Mouse (Mus musculus): ENCODE data around the gene Cox7a2l. TPM values are rescaled to one million over a fixed set of nuclear protein-coding genes. Genes with fewer than 3 reads are reported as not detected.
A peak's percentile ranks its signal among the peaks of the same experiment; 100 is the strongest.

The Cox7a2l gene
- 180 and 187 TPM in 2 replicates for polyA plus RNA-seq (2015; fragmentation: Nextera tagmentation; extraction: Ambion mirVana)

DNA sequence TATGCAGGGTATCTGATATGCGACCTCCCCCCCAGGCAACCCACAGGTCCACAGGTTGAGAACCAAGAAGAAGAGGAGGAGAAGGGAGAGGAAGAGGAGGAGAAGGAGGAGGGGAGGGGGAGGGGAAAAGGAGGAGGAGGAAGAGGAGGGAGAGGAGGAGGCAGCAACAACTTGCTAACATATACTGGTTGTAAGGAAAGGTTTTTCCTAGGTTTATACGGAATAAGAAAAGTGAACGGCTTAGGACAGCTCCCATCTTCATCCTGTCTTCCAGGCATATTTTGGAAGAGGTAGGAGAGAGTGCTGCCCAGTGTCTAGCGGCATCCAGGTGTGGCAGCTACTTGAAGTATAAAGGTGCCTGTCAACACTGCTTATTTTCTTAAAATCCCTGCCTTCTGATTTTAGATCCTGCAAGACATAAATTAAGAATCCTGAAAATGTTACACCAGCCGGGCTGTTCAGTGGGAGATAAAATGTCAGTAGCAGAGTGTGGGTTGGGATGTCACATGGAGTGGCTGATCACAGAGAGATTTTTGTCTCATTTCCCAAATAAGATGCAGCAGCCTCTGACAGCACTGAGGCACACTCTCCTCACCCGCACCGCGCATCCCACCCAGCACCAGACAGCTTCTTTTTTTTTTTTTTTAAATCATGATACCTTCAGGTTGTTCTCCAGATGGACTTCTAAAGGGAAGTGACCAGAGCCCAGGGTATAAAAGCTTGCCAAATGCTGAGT is at the start of gene Cox7a2l:
Gene Cox7a2l, minus strand, starts transcription at position 51 of the 736 bp plus-strand sequence.
- ATAC-seq (ENCODE audit: low read depth) = no peak
- Histone ChIP-seq H3K9me3 (ENCODE audit: control insufficient read depth, low read length) (no peaks in the 10 kb centered on the region), H3K4me1 (replicated peaks; ENCODE audit: control insufficient read depth, insufficient read depth, low read length) (peaks cover 10% of the 10 kb centered on the region), H3K9ac (ENCODE audit: low read length) (no peak within 1 kb of the TSS), H3K27ac (ENCODE audit: low read length) (no peak within 1 kb of the TSS), H3K36me3 (ENCODE audit: control insufficient read depth, insufficient read depth, low read length) (no peaks in the 10 kb centered on the region), H3K27me3 (ENCODE audit: control insufficient read depth, insufficient read depth, low read depth, low read length) (no peaks in the 10 kb centered on the region), H3K4me3 (ENCODE audit: low read length) (no peak within 1 kb of the TSS), H3K4me2 (ENCODE audit: low read depth, low read length) (no peak within 1 kb of the TSS)
- WGBS = 88% methylated on average over 8 of the region's 8 CpGs

DNA sequence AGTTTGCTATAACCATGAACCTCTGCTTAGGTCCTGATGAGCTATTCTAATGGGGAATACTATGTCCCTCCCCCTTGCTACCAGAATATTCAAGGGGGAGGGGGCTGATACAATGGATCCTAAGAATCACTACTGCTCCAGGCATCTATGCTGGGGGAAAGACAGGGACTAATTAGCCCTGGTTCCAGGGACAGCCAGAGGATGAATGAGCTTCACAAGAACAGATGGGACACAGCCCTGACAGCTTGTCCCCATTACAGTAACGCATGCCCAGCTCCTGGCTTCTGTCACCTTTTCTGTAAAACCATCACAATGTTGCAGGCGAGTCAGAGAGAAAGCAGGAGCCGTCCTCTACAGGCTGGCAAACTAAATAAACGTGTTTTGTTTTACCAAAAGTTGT is 48.4 kb upstream of the Cox7a2l start:
- no peak overlapping the region for H3K4me2 ChIP-seq (ENCODE audit: low read depth, low read length)
- no peak overlapping the region for H3K4me3 ChIP-seq (ENCODE audit: low read length)
- H3K9me3 ChIP-seq (ENCODE audit: control insufficient read depth, low read length) = no peaks in the 10 kb centered on the region
- H3K27ac ChIP-seq (ENCODE audit: low read length) = no peak overlapping the region
- WGBS = 47% methylated on average over 4 of the region's 4 CpGs
- ATAC-seq (ENCODE audit: low read depth) = no peak
- no peaks in the 10 kb centered on the region for H3K27me3 ChIP-seq (ENCODE audit: control insufficient read depth, insufficient read depth, low read depth, low read length)
- H3K4me1 ChIP-seq (replicated peaks; ENCODE audit: control insufficient read depth, insufficient read depth, low read length) = peaks cover 4% of the 10 kb centered on the region; the same call in 1 of the 2 replicates
- no peak overlapping the region for H3K9ac ChIP-seq (ENCODE audit: low read length)
- H3K36me3 ChIP-seq (ENCODE audit: control insufficient read depth, insufficient read depth, low read length) = no peaks in the 10 kb centered on the region

DNA sequence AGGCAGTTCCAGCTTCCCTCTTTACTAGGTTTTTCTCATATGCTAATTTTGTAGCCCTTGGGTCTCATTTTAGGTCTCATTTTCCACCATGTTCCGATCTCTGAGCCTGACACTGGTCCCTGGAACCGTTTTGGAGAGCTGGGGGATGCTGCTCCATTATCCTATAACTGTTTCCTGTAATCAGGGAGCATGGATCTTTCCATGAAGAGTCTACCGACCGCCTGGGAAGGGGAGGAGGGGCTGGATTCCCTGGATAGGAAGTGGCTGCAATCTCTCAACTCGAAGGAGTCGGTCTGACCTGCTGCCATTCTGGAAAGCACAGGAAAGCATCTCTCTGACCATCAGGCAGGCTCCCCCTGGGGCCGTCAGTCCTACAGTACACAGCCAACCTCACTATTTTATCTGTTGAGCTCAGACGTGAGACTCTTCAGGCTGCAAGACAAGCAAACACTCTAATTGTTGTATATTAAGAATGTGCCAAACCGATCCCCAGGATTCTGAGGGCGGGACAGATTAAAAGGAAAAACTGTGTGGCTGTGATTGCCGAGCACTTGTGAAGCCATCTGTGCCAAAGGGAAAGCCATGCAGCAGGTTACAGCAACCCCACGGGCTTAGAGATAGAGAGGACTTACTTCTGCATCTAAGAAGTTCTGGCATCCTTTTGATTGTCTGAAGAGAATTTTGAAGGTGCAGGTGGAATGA is 47.1 kb upstream of the Cox7a2l start:
- Histone ChIP-seq H3K9me3 (ENCODE audit: control insufficient read depth, low read length) (no peaks in the 10 kb centered on the region), H3K4me3 (ENCODE audit: low read length) (no peak overlapping the region), H3K9ac (ENCODE audit: low read length) (no peak overlapping the region), H3K27me3 (ENCODE audit: control insufficient read depth, insufficient read depth, low read depth, low read length) (no peaks in the 10 kb centered on the region), H3K27ac (ENCODE audit: low read length) (no peak overlapping the region), H3K36me3 (ENCODE audit: control insufficient read depth, insufficient read depth, low read length) (no peaks in the 10 kb centered on the region), H3K4me1 (replicated peaks; ENCODE audit: control insufficient read depth, insufficient read depth, low read length) (peaks cover 4% of the 10 kb centered on the region; the same call in 1 of the 2 replicates), H3K4me2 (ENCODE audit: low read depth, low read length) (peak overlapping the region; percentile 13)
- 0 out of 2 replicates have a peak, but pooled peaks have one; percentile 28 for ATAC-seq (ENCODE audit: low read depth)
- WGBS = 38% methylated on average over 12 of the region's 12 CpGs

DNA sequence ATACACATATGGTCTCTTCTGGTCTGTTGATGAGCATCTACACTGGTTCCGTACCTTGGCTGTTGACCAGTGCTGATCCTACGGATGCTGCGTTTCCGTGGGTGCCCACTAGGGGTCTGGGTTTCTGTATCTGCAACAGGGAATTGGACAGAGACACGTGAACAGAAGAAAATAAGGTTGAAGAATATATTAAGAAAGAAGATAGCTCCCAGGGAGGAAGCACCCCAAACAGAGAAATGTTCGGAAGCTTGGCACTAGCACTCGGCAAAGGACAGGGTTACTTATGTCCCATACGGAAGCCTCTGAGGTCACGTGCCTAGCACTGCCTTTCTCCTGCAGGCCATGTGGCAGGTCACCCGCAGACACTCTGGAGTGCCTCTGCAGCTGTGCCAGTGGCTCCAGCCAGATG is 46.6 kb upstream of the Cox7a2l start:
- H3K9me3 ChIP-seq (ENCODE audit: control insufficient read depth, low read length) = no peaks in the 10 kb centered on the region
- H3K4me3 ChIP-seq (ENCODE audit: low read length) = peak overlapping the region; percentile 3; the same call in 1 of the 2 replicates
- H3K36me3 ChIP-seq (ENCODE audit: control insufficient read depth, insufficient read depth, low read length) = no peaks in the 10 kb centered on the region
- ATAC-seq (ENCODE audit: low read depth) = peak; percentile 68; the same call in 1 of the 2 replicates
- no peak overlapping the region for H3K9ac ChIP-seq (ENCODE audit: low read length)
- peak overlapping the region; percentile 13 for H3K4me2 ChIP-seq (ENCODE audit: low read depth, low read length)
- H3K4me1 ChIP-seq (replicated peaks; ENCODE audit: control insufficient read depth, insufficient read depth, low read length) = peaks cover 4% of the 10 kb centered on the region; the same call in 1 of the 2 replicates
- no peak overlapping the region for H3K27ac ChIP-seq (ENCODE audit: low read length)
- no peaks in the 10 kb centered on the region for H3K27me3 ChIP-seq (ENCODE audit: control insufficient read depth, insufficient read depth, low read depth, low read length)
- WGBS = 44% methylated on average over 10 of the region's 10 CpGs

DNA sequence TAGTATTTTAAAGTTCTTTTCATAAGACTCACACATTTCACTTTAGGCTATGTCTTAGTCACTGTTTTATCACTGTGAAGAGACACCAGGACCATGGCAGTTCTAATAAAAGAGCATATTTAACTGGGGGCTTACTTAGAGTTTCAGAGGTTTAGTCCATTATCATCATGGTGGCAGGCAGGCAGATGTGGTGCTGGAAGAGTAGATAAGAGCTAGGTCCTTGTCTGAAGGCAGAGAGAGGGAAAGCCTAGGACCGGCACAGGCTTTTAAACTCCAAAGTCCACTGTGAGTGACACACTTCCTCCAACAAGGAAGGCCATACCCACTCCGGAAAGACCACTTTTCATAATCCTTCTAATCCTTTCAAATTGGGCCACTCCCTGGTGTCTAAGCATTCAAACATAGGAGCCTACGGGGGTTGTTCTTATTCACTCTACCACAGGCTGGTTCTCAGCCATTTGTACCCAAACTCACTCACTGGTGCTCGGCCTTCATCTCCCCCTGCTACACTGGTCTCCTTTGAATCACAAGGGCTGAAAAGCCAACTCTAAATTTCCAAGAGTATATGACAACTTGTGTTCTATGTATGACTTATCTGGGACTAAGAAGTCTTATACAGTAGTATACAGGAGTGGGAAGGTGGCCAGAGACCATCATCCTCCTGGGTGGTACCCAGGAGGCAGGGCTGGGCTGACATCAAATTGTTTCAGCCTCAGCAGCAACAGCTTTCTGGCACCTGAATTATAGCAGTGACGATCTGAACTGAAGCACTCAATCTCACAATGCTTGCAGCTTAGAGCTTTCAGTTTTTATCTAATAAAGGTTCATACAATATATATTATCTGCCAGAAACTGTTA is 45.3 kb upstream of the Cox7a2l start:
- 91% methylated on average over 5 of the region's 5 CpGs for WGBS
- H3K27me3 ChIP-seq (ENCODE audit: control insufficient read depth, insufficient read depth, low read depth, low read length) = no peaks in the 10 kb centered on the region
- H3K9ac ChIP-seq (ENCODE audit: low read length) = no peak overlapping the region
- no peak overlapping the region for H3K4me2 ChIP-seq (ENCODE audit: low read depth, low read length)
- H3K9me3 ChIP-seq (ENCODE audit: control insufficient read depth, low read length) = no peaks in the 10 kb centered on the region
- no peaks in the 10 kb centered on the region for H3K36me3 ChIP-seq (ENCODE audit: control insufficient read depth, insufficient read depth, low read length)
- H3K27ac ChIP-seq (ENCODE audit: low read length) = no peak overlapping the region
- no peak for ATAC-seq (ENCODE audit: low read depth)
- peaks cover 4% of the 10 kb centered on the region; the same call in 1 of the 2 replicates for H3K4me1 ChIP-seq (replicated peaks; ENCODE audit: control insufficient read depth, insufficient read depth, low read length)
- no peak overlapping the region for H3K4me3 ChIP-seq (ENCODE audit: low read length)

DNA sequence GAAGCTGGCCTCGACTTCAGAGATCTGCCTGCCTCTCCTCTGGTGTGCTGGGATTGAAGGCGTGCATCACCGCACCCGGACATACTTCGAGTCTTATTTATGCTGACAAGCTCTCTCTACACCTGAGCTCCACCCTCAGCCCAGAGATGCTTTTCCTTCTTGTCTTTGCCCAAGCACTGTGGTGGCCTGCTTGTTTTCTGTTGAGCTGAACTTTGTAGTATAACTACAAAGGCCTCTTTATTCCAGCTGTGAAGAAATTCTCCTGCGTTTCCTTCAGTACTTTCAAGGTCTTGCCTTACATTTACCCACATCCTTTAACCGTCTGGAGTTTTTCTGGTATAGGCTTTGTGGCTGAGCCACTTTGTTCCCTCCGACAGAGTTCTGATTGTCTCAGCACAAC is 42.0 kb upstream of the Cox7a2l start:
- Histone ChIP-seq H3K4me3 (ENCODE audit: low read length) (no peak overlapping the region), H3K9me3 (ENCODE audit: control insufficient read depth, low read length) (no peaks in the 10 kb centered on the region), H3K27ac (ENCODE audit: low read length) (no peak overlapping the region), H3K4me1 (replicated peaks; ENCODE audit: control insufficient read depth, insufficient read depth, low read length) (peaks cover 3% of the 10 kb centered on the region; the same call in 1 of the 2 replicates), H3K4me2 (ENCODE audit: low read depth, low read length) (no peak overlapping the region), H3K36me3 (ENCODE audit: control insufficient read depth, insufficient read depth, low read length) (no peaks in the 10 kb centered on the region), H3K27me3 (ENCODE audit: control insufficient read depth, insufficient read depth, low read depth, low read length) (no peaks in the 10 kb centered on the region), H3K9ac (ENCODE audit: low read length) (no peak overlapping the region)
- ATAC-seq (ENCODE audit: low read depth) = no peak
- 60% methylated on average over 8 of the region's 8 CpGs for WGBS

DNA sequence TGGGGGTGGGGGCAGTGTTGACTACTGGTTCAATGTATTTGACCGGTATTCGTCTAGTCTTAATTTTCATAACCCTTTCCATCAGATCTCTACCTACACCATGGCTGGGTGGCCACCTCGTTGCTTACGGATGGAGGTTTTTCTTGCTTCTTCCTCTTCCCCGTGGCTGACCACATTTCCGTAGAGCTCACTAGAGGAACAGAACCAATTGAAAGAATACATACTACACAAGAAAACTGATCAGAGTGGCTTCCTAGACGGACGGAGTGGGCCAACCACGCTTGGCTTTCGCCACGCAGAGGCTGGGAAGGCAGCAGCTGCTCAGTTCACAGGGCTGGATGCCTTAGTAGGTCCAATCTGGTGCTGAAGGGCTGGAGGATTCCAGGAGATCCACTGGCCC is 38.7 kb upstream of the Cox7a2l start:
- Histone ChIP-seq H3K9ac (ENCODE audit: low read length) (no peak overlapping the region), H3K36me3 (ENCODE audit: control insufficient read depth, insufficient read depth, low read length) (no peaks in the 10 kb centered on the region)

DNA sequence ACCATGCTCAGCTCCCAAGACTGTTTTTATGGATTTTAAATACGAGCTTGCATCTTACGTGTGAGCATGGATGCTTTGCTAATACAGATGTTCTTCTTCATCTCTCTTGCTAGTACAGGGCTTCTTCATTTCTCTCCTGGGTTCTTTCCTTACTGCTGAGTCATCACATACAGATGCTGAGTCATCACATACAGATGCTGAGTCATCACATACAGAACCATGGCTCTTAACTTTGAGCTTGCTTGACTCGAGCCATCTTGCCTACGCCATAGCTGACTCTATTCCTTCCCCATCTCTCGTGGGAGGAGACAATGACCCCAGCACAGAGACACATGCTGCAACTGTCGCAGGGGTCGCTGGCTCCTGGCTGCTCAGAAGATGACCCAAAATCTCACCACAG is 37.9 kb upstream of the Cox7a2l start:
- Histone ChIP-seq H3K27me3 (ENCODE audit: control insufficient read depth, insufficient read depth, low read depth, low read length) (no peaks in the 10 kb centered on the region), H3K27ac (ENCODE audit: low read length) (no peak overlapping the region), H3K9ac (ENCODE audit: low read length) (no peak overlapping the region), H3K36me3 (ENCODE audit: control insufficient read depth, insufficient read depth, low read length) (no peaks in the 10 kb centered on the region), H3K4me2 (ENCODE audit: low read depth, low read length) (no peak overlapping the region), H3K9me3 (ENCODE audit: control insufficient read depth, low read length) (no peaks in the 10 kb centered on the region), H3K4me1 (replicated peaks; ENCODE audit: control insufficient read depth, insufficient read depth, low read length) (no peaks in the 10 kb centered on the region), H3K4me3 (ENCODE audit: low read length) (no peak overlapping the region)
- 86% methylated on average over 7 of the region's 7 CpGs for WGBS
- ATAC-seq (ENCODE audit: low read depth) = no peak

More for the DNA sequence above, 38.7 kb upstream of the Cox7a2l start:
- H3K9me3 ChIP-seq (ENCODE audit: control insufficient read depth, low read length) = no peaks in the 10 kb centered on the region
- no peak overlapping the region for H3K4me3 ChIP-seq (ENCODE audit: low read length)
- H3K4me2 ChIP-seq (ENCODE audit: low read depth, low read length) = no peak overlapping the region
- no peaks in the 10 kb centered on the region for H3K4me1 ChIP-seq (replicated peaks; ENCODE audit: control insufficient read depth, insufficient read depth, low read length)
- no peak for ATAC-seq (ENCODE audit: low read depth)
- 93% methylated on average over 11 of the region's 11 CpGs for WGBS
- no peaks in the 10 kb centered on the region for H3K27me3 ChIP-seq (ENCODE audit: control insufficient read depth, insufficient read depth, low read depth, low read length)
- H3K27ac ChIP-seq (ENCODE audit: low read length) = no peak overlapping the region

All from lung, embryonic 16.5 days (tissue).